8 mouse cellular contexts compared by ENCODE assay signal in genomic region chr11:86757480-86758371, GRCm38 (mm10). TPM values are rescaled to one million over a fixed set of nuclear protein-coding genes. Genes with fewer than 3 reads are reported as not detected.
DNase-seq lines count a peak whose midpoint lies in the region; ATAC-seq lines count a peak whose summit lies in the region.

Gene Cltc, minus strand, starts transcription at chr11:86757565.

- H3K4me1 ChIP-seq in brown adipose tissue, adult 24 weeks (ENCODE audit: control insufficient read depth, insufficient read depth, insufficient read length, low read length): peaks cover 8% of the 10 kb centered on the region
- H3K4me1 ChIP-seq in heart, embryonic 13.5 days: peaks cover 43% of the 10 kb centered on the region
- H3K4me1 ChIP-seq in liver, embryonic 12.5 days: peaks cover 62% of the 10 kb centered on the region
- H3K4me1 ChIP-seq in stomach, embryonic 15.5 days: peaks cover 13% of the 10 kb centered on the region; the same call in 1 of the 2 replicates

- H3K9ac ChIP-seq in heart, embryonic 13.5 days: peak within 1 kb of the TSS; percentile 98
- H3K9ac ChIP-seq in liver, embryonic 12.5 days: peak within 1 kb of the TSS; percentile 99
- peak within 1 kb of the TSS; percentile 94 for H3K9ac ChIP-seq in stomach, embryonic 15.5 days

- H3K9me3 ChIP-seq in heart, embryonic 13.5 days: no peaks in the 10 kb centered on the region
- H3K9me3 ChIP-seq in liver, embryonic 12.5 days (replicated peaks): no peaks in the 10 kb centered on the region
- no peaks in the 10 kb centered on the region for H3K9me3 ChIP-seq in stomach, embryonic 15.5 days

- ATAC-seq in heart, embryonic 13.5 days (ENCODE audit: extremely low read depth, insufficient number of reproducible peaks, low FRiP score, low TSS enrichment): peak; percentile 83
- ATAC-seq in liver, embryonic 12.5 days: peak; percentile 85
- peak; percentile 94 for ATAC-seq in stomach, embryonic 15.5 days (ENCODE audit: insufficient read depth, low FRiP score, low read depth)

- H3K36me3 ChIP-seq in heart, embryonic 13.5 days: peaks cover 6% of the 10 kb centered on the region; the same call in 1 of the 2 replicates
- peaks cover 24% of the 10 kb centered on the region for H3K36me3 ChIP-seq in liver, embryonic 12.5 days
- H3K36me3 ChIP-seq in stomach, embryonic 15.5 days: no peaks in the 10 kb centered on the region

- WGBS in heart, embryonic 13.5 days: under 1% methylated on average over 73 of the region's 73 CpGs
- 1% methylated on average over 73 of the region's 73 CpGs for WGBS in liver, embryonic 12.5 days (ENCODE audit: insufficient replicate concordance)
- whole genome bisulfite sequencing in stomach, embryonic 15.5 days: under 1% methylated on average over 70 of the region's 73 CpGs

- no peaks in the 10 kb centered on the region for H3K27me3 ChIP-seq in heart, embryonic 13.5 days (replicated peaks)
- no peaks in the 10 kb centered on the region for H3K27me3 ChIP-seq in liver, embryonic 12.5 days (replicated peaks)
- no peaks in the 10 kb centered on the region for H3K27me3 ChIP-seq in stomach, embryonic 15.5 days (replicated peaks)

- H3K4me2 ChIP-seq in heart, embryonic 13.5 days: peak within 1 kb of the TSS; percentile 93
- H3K4me2 ChIP-seq in liver, embryonic 12.5 days: peak within 1 kb of the TSS; percentile 92
- peak within 1 kb of the TSS; percentile 75 for H3K4me2 ChIP-seq in stomach, embryonic 15.5 days

- peak within 1 kb of the TSS; percentile 97 for H3K27ac ChIP-seq in brown adipose tissue, adult 24 weeks (replicated peaks; ENCODE audit: low read depth, low read length)
- H3K27ac ChIP-seq in heart, embryonic 13.5 days (replicated peaks): peak within 1 kb of the TSS; percentile 99
- H3K27ac ChIP-seq in liver, embryonic 12.5 days: peak within 1 kb of the TSS; percentile 100
- H3K27ac ChIP-seq in stomach, embryonic 15.5 days: peak within 1 kb of the TSS; percentile 98

- peak; percentile 98 for DNase-seq in CD4-positive, CD25-positive, alpha-beta regulatory T cell, adult 2 months (ENCODE audit: low read depth, low spot score)
- DNase-seq in fat pad, adult 2 months (ENCODE audit: extremely low read depth, low read depth, low spot score): peak; percentile 87
- peak; percentile 97 for DNase-seq in kidney, postnatal 10 days
- peak; percentile 93 to 95 for DNase-seq in natural killer cell, adult 2 months (ENCODE audit: low spot score in 2 of 2)

- H3K4me3 ChIP-seq in brown adipose tissue, adult 24 weeks (ENCODE audit: insufficient read depth, low read depth, low read length): peak within 1 kb of the TSS; percentile 93
- H3K4me3 ChIP-seq in heart, embryonic 13.5 days: peak within 1 kb of the TSS; percentile 86
- peak within 1 kb of the TSS; percentile 100 for H3K4me3 ChIP-seq in liver, embryonic 12.5 days
- H3K4me3 ChIP-seq in stomach, embryonic 15.5 days (replicated peaks): peak within 1 kb of the TSS; percentile 98

RNA-seq across cellular contexts. Expression of gene Cltc, which starts in this region (rescaled TPM):
- 106 and 155 TPM in 2 replicates for polyA plus RNA-seq in brown adipose tissue, adult 24 weeks (2012; ENCODE audit: insufficient read depth, insufficient read length, missing spikeins)
- 117 and 118 TPM in 2 replicates for polyA plus RNA-seq in heart, embryonic 13.5 days (2015; fragmentation: Nextera tagmentation; extraction: Ambion mirVana)
- polyA plus RNA-seq in liver, embryonic 12.5 days (2016; fragmentation: Nextera tagmentation; extraction: Ambion mirVana): 133 and 135 TPM in 2 replicates
- polyA plus RNA-seq in stomach, embryonic 15.5 days (2015; fragmentation: Nextera tagmentation; extraction: Ambion mirVana): 117 and 130 TPM in 2 replicates

Comparison
In these comparisons a context has a peak if more than half of its experiments do, and no peak if none do; other contexts are left out.
1. Peak in every context shown above with its lines: DNase-seq, ATAC-seq, H3K4me3 ChIP-seq and H3K27ac ChIP-seq.